Mouse (Mus musculus): ENCODE data around the gene Ell. TPM values are rescaled to one million over a fixed set of nuclear protein-coding genes. Genes with fewer than 3 reads are reported as not detected.

Gene Ell
- polyA plus RNA-seq, 1 experiment from 2014 or later: 9.7 TPM

GRCm38 (mm10) chr8:70527111-70527511 lies 12.1 kb upstream of the Ell start:
- Histone ChIP-seq H3K4me1 (replicated peaks) (peaks cover 64% of the 10 kb centered on the region), H3K9ac (peak overlapping the region; percentile 96), H3K4me3 (replicated peaks) (peak overlapping the region; percentile 89), H3K27me3 (no peaks in the 10 kb centered on the region), H3K27ac (peak overlapping the region; percentile 92), H3K36me3 (peaks cover 24% of the 10 kb centered on the region), H3K9me3 (replicated peaks) (no peaks in the 10 kb centered on the region), H3K4me2 (peak overlapping the region; percentile 79)
- WGBS (ENCODE audit: insufficient replicate concordance): 0% methylated on average over 8 of the region's 8 CpGs
- ATAC-seq (ENCODE audit: low read depth) (peak; percentile 42), DNase-seq (no peak)

DNA sequence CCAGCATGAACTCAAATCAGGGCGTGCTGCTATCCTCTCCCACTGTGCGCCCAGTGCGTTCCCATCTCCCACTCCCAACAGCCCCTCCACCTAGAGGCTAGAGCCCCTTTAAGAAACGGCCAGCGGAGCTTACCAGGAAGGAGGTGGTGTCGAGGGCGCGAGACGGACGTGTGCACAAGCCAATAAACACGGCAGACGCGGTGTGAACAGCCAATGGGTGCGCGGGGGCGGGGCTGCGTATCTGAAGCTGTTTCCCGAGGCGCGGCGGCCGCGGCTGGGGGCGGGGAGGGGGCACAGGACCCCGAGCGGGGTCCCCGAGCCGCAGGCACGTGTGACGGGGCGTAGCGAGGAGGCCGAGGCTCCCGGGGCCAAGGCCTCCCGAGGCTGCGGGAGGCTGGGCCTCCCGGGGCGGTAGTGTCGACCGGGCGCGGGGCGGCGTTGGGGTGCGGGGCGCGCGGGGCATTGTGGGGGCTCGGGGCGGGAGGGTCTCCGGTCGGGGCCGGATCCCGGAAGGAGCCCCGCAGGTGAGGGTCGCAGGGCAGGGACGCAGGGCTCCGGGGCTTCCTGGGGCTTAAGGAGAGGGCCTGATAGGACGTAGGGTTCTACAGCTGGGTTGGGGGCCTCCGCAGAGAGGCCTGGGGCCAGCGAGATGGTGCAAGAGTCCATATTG lies 11.6 kb upstream of the Ell start, which contains the start of the genes Fkbp8 and Kxd1:
Fkbp8 (plus strand) TSS at position 213 of the 670 bp plus-strand sequence.
Kxd1 (minus strand) TSS at position 445 of the 670 bp plus-strand sequence.
- H3K9me3 ChIP-seq (replicated peaks): no peaks in the 10 kb centered on the region

DNA sequence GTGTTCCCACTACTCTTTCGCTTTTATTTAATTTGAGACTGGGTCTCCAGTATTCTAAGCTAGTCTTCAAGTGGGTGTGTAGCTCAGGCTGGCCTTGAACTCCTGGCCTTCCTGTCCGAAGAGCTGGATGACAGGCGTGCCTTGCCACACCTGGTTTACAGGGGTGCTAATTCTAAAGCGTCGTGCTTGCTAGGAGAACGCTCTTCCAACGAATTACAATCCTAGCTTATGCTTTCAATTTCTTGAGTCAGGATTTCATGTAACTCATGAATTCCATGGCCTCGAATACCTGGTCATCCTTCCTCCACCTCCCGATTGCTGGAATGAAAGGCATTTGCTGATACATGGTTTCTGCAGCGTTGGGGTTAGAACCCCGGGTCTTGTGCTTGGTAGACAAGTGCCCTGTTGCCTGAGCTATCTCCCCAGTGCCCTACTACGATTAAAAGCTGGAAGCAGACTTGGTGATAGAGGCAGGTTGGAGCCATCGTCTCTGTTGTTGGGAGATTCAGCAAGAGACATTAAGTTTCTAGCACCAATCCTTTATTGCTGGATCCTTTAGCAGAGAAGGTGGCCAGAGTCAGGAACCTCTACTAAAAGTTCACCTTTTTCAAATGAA lies 11.0 kb upstream of the Ell start:
- H3K9ac ChIP-seq: peak overlapping the region; percentile 96
- H3K4me2 ChIP-seq: peak overlapping the region; percentile 79
- H3K36me3 ChIP-seq: peaks cover 36% of the 10 kb centered on the region
- H3K4me1 ChIP-seq (replicated peaks): peaks cover 59% of the 10 kb centered on the region
- H3K27me3 ChIP-seq: no peaks in the 10 kb centered on the region
- 10% methylated on average over 13 of the region's 13 CpGs for WGBS (ENCODE audit: insufficient replicate concordance)
- ATAC-seq (ENCODE audit: low read depth): no peak
- DNase-seq: no peak
- peak overlapping the region; percentile 89 for H3K4me3 ChIP-seq (replicated peaks)
- no peaks in the 10 kb centered on the region for H3K9me3 ChIP-seq (replicated peaks)
- peak overlapping the region; percentile 92 for H3K27ac ChIP-seq

More for the DNA sequence above, 11.6 kb upstream of the Ell start, which contains the start of the genes Fkbp8 and Kxd1:
- DNase-seq (peak; percentile 94), ATAC-seq (ENCODE audit: low read depth) (peak; percentile 81)
- Histone ChIP-seq H3K27ac (peak within 1 kb of the TSS; percentile 92), H3K27me3 (no peaks in the 10 kb centered on the region), H3K9ac (peak within 1 kb of the TSS; percentile 96), H3K4me1 (replicated peaks) (peaks cover 61% of the 10 kb centered on the region), H3K4me2 (peak within 1 kb of the TSS; percentile 79), H3K4me3 (replicated peaks) (peak within 1 kb of the TSS; percentile 89), H3K36me3 (peaks cover 29% of the 10 kb centered on the region)
- under 1% methylated on average over 57 of the region's 61 CpGs for whole genome bisulfite sequencing (ENCODE audit: insufficient replicate concordance)

DNA sequence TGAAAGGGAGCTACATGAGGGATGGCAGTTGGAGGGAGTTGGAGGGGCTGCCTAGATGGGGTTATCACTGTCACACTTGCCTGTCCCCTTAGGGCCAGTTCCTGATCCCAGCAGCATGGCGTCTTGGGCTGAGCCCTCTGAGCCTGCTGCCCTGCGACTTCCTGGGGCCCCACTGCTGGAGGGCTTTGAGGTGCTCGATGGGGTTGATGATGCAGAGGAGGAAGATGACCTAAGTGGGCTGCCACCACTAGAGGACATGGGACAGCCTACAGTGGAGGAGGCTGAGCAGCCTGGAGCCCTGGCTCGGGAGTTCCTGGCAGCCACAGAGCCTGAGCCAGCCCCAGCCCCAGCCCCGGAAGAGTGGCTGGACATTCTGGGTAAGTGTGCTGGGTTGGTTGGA lies 10.0 kb upstream of the Ell start:
- Histone ChIP-seq H3K4me2 (peak overlapping the region; percentile 79), H3K27me3 (no peaks in the 10 kb centered on the region), H3K36me3 (peaks cover 46% of the 10 kb centered on the region), H3K9me3 (replicated peaks) (no peaks in the 10 kb centered on the region), H3K9ac (peak overlapping the region; percentile 96), H3K4me1 (replicated peaks) (peaks cover 52% of the 10 kb centered on the region), H3K4me3 (replicated peaks) (peak overlapping the region; percentile 89), H3K27ac (peak overlapping the region; percentile 92)
- ATAC-seq (ENCODE audit: low read depth) (no peak), DNase-seq (no peak)
- 23% methylated on average over 5 of the region's 5 CpGs for WGBS (ENCODE audit: insufficient replicate concordance)

DNA sequence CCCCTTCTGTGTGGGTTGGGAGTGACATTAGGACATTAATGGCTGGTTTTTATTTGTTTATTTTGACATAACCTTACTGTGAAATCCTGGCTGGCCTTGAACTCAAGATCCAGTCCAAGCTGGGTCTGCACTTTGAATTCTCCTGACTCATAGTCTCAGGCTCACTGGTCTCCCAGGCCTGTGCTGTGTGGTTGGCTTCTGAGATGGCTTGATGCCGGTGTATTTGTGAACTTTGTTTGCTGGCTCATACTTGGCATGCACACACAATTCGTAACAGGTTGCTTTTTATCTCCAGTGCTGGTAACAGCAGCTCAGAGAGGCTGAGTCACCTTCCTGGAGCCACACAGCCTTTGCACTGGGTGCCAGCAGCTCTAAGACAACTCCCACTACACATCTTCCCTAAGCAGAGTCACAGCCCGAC lies 9.5 kb upstream of the Ell start:
- peak overlapping the region; percentile 92 for H3K27ac ChIP-seq

GRCm38 (mm10) chr8:70530314-70530713 lies 8.9 kb upstream of the Ell start:
- peaks cover 49% of the 10 kb centered on the region for H3K4me1 ChIP-seq (replicated peaks)
- ATAC-seq (ENCODE audit: low read depth) (no peak), DNase-seq (no peak)
- WGBS (ENCODE audit: insufficient replicate concordance): 83% methylated on average over 2 of the region's 2 CpGs
- H3K9me3 ChIP-seq (replicated peaks): no peaks in the 10 kb centered on the region
- no peaks in the 10 kb centered on the region for H3K27me3 ChIP-seq
- H3K36me3 ChIP-seq: peaks cover 56% of the 10 kb centered on the region
- peak overlapping the region; percentile 79 for H3K4me2 ChIP-seq
- peak overlapping the region; percentile 92 for H3K27ac ChIP-seq
- peak overlapping the region; percentile 96; the same call in 1 of the 2 replicates for H3K9ac ChIP-seq
- H3K4me3 ChIP-seq (replicated peaks): peak overlapping the region; percentile 89; the same call in 1 of the 2 replicates

More for the DNA sequence above, 9.5 kb upstream of the Ell start:
- Histone ChIP-seq H3K9me3 (replicated peaks) (no peaks in the 10 kb centered on the region), H3K27me3 (no peaks in the 10 kb centered on the region), H3K36me3 (peaks cover 50% of the 10 kb centered on the region), H3K4me2 (peak overlapping the region; percentile 79), H3K4me1 (replicated peaks) (peaks cover 49% of the 10 kb centered on the region), H3K9ac (peak overlapping the region; percentile 96), H3K4me3 (replicated peaks) (peak overlapping the region; percentile 89)
- WGBS (ENCODE audit: insufficient replicate concordance): 70% methylated on average over 3 of the region's 3 CpGs
- 0 out of 2 replicates have a peak, but pooled peaks have one; percentile 4 for ATAC-seq (ENCODE audit: low read depth)
- DNase-seq: no peak

GRCm38 (mm10) chr8:70534281-70534680 lies 5.0 kb upstream of the Ell start:
- 94% methylated on average over 12 of the region's 12 CpGs for WGBS (ENCODE audit: insufficient replicate concordance)

DNA sequence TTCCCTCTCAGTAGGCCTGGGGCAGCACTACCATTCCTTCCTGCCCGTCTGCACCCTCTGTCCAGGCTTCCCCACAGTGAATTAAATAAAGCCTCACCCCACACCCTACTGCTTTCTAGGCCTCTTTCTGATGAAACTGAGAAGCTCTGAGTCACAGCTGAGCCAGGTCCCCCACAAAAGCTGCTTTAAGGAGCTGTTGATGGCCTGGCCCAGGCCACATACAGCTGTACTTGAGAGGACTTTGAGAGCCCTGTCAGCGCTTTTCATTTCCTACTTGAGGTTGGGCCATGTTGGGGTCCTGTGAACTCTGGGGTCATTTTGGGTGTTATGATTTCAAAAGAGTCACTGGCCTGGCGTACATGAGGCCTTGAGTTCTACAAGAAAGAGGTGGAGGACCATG lies 4.0 kb upstream of the Ell start:
- Histone ChIP-seq H3K9me3 (replicated peaks) (no peaks in the 10 kb centered on the region), H3K36me3 (peaks cover 70% of the 10 kb centered on the region), H3K9ac (no peak overlapping the region), H3K27ac (no peak overlapping the region), H3K4me3 (replicated peaks) (no peak overlapping the region), H3K4me1 (replicated peaks) (peaks cover 24% of the 10 kb centered on the region), H3K27me3 (no peaks in the 10 kb centered on the region), H3K4me2 (no peak overlapping the region)
- 82% methylated on average over 3 of the region's 3 CpGs for WGBS (ENCODE audit: insufficient replicate concordance)
- ATAC-seq (ENCODE audit: low read depth): no peak
- DNase-seq: no peak

More at GRCm38 (mm10) chr8:70534281-70534680, 5.0 kb upstream of the Ell start:
- Histone ChIP-seq H3K4me1 (replicated peaks) (peaks cover 29% of the 10 kb centered on the region), H3K27me3 (no peaks in the 10 kb centered on the region), H3K4me2 (no peak overlapping the region), H3K27ac (no peak overlapping the region), H3K36me3 (peaks cover 75% of the 10 kb centered on the region), H3K9ac (0 out of 2 replicates have a peak overlapping the region, but pooled peaks have one; percentile 2), H3K9me3 (replicated peaks) (no peaks in the 10 kb centered on the region), H3K4me3 (replicated peaks) (no peak overlapping the region)
- ATAC-seq (ENCODE audit: low read depth) (no peak), DNase-seq (no peak)

- peaks cover 65% of the 10 kb centered on the region for H3K36me3 ChIP-seq
Measured at GRCm38 (mm10) chr8:70535701-70536100, 3.6 kb upstream of the Ell start.

GRCm38 (mm10) chr8:70538024-70538579 lies 1.2 kb upstream of the Ell start:
- Histone ChIP-seq H3K27me3 (no peaks in the 10 kb centered on the region), H3K4me3 (replicated peaks) (peak overlapping the region; percentile 93), H3K9ac (peak overlapping the region; percentile 79), H3K27ac (peak overlapping the region; percentile 92), H3K4me1 (replicated peaks) (peaks cover 42% of the 10 kb centered on the region), H3K4me2 (peak overlapping the region; percentile 99), H3K9me3 (replicated peaks) (no peaks in the 10 kb centered on the region), H3K36me3 (peaks cover 41% of the 10 kb centered on the region)
- DNase-seq (peak; percentile 56), ATAC-seq (ENCODE audit: low read depth) (0 out of 2 replicates have a peak, but pooled peaks have one; percentile 9)
- 15% methylated on average over 24 of the region's 24 CpGs for WGBS (ENCODE audit: insufficient replicate concordance)

More at GRCm38 (mm10) chr8:70535701-70536100, 3.6 kb upstream of the Ell start:
- H3K4me1 ChIP-seq (replicated peaks): peaks cover 24% of the 10 kb centered on the region
- H3K27me3 ChIP-seq: no peaks in the 10 kb centered on the region
- DNase-seq (no peak), ATAC-seq (ENCODE audit: low read depth) (no peak)
- H3K4me3 ChIP-seq (replicated peaks): no peak overlapping the region
- no peak overlapping the region for H3K4me2 ChIP-seq
- H3K9ac ChIP-seq: no peak overlapping the region
- H3K27ac ChIP-seq: no peak overlapping the region
- 87% methylated on average over 2 of the region's 2 CpGs for WGBS (ENCODE audit: insufficient replicate concordance)
- no peaks in the 10 kb centered on the region for H3K9me3 ChIP-seq (replicated peaks)

DNA sequence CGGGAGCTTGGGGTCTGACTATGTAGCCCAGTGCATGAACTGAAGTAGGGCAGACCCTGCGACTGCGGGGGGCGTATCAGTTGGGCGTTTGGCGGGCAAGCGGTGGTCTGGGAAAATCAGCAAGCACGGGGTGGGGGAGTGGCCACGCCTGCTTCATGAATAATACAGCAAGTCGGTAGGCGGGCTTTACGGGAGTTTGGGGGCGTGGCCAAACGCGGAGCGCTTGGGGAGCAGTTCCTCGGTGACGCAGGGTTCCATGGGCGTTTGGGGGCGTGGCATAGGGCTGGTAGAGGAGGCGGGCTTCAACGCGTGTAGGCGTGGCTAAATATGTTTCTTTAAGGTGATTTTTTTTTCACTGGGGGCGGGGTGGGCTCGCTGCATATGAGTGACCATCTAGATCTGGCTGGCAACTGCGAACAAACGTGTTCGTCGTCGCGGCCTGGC lies 602 bp upstream of the Ell start:
- DNase-seq (peak; percentile 99), ATAC-seq (ENCODE audit: low read depth) (peak; percentile 50)
- peak overlapping the region; percentile 98 for H3K27ac ChIP-seq
- H3K4me2 ChIP-seq: peak overlapping the region; percentile 99
- H3K36me3 ChIP-seq: peaks cover 36% of the 10 kb centered on the region
- WGBS (ENCODE audit: insufficient replicate concordance): under 1% methylated on average over 32 of the region's 32 CpGs
- no peaks in the 10 kb centered on the region for H3K9me3 ChIP-seq (replicated peaks)
- H3K4me1 ChIP-seq (replicated peaks): peaks cover 48% of the 10 kb centered on the region
- H3K27me3 ChIP-seq: no peaks in the 10 kb centered on the region
- peak overlapping the region; percentile 79 for H3K9ac ChIP-seq
- peak overlapping the region; percentile 93 for H3K4me3 ChIP-seq (replicated peaks)
